In genomic region chr5:65795293-65795993, GRCm38 (mm10) we compare ENCODE assay signal across 17 mouse cellular contexts. TPM values are rescaled to one million over a fixed set of nuclear protein-coding genes. Genes with fewer than 3 reads are reported as not detected.
DNase-seq lines count a peak whose midpoint lies in the region; ATAC-seq lines count a peak whose summit lies in the region.
"Had no signal": no experiment of that assay in that cellular context is flagged by ENCODE, and none has a peak within 500 bp of the region (broad histone marks: within the 10 kb centered on the region; RNA-seq: fewer than 3 reads in every experiment).

No protein-coding gene starts in this region.

- peaks cover 24% of the 10 kb centered on the region for H3K36me3 ChIP-seq in liver, embryonic 11.5 days (ENCODE audit: control insufficient read depth, insufficient read depth, low read length)
- H3K36me3 ChIP-seq in forebrain, embryonic 12.5 days (replicated peaks), result peaks cover 73% of the 10 kb centered on the region

- peak; percentile 23 for DNase-seq in testis, postnatal 10 days (ENCODE audit: low spot score)
- DNase-seq in testis, postnatal 14 days (ENCODE audit: low spot score), result no peak
- no peak for DNase-seq in liver, embryonic 11.5 days (ENCODE audit: low spot score)
- DNase-seq in skeletal muscle tissue, adult 2 months (ENCODE audit: low read depth, low spot score), result peak; percentile 14
- DNase-seq in adrenal gland, postnatal 14 days, result no peak
- DNase-seq in right cerebral cortex, postnatal 25 days, result no peak
- no peak for DNase-seq in kidney, postnatal 25 days
- DNase-seq: cerebellum, adult 9-10 months; heart, adult 2 months; heart, postnatal 4 days had no signal

- no peak overlapping the region for H3K4me3 ChIP-seq in liver, embryonic 11.5 days (ENCODE audit: low read depth, low read length)
- H3K4me3 ChIP-seq in forebrain, embryonic 12.5 days (replicated peaks), result no peak overlapping the region
- H3K4me3 ChIP-seq: embryonic facial prominence, embryonic 13.5 days; heart, adult 2 months; intestine, embryonic 15.5 days; midbrain, embryonic 15.5 days; neural tube, embryonic 15.5 days had no signal

- no peaks in the 10 kb centered on the region for H3K9me3 ChIP-seq in liver, embryonic 11.5 days (ENCODE audit: control insufficient read depth, low read length)
- no peaks in the 10 kb centered on the region for H3K9me3 ChIP-seq in forebrain, embryonic 12.5 days
- H3K9me3 ChIP-seq: embryonic facial prominence, embryonic 13.5 days; intestine, embryonic 15.5 days; midbrain, embryonic 15.5 days; neural tube, embryonic 15.5 days had no signal

- 0 out of 2 replicates have a peak overlapping the region, but pooled peaks have one; percentile 4 for H3K4me2 ChIP-seq in liver, embryonic 11.5 days
- no peak overlapping the region for H3K4me2 ChIP-seq in forebrain, embryonic 12.5 days
- H3K4me2 ChIP-seq: embryonic facial prominence, embryonic 13.5 days; intestine, embryonic 15.5 days; lung, embryonic 14.5 days; midbrain, embryonic 15.5 days; neural tube, embryonic 15.5 days had no signal

- H3K4me1 ChIP-seq in liver, embryonic 11.5 days (replicated peaks; ENCODE audit: control insufficient read depth, insufficient read depth, low read length), result peaks cover 4% of the 10 kb centered on the region; the same call in 1 of the 2 replicates
- no peaks in the 10 kb centered on the region for H3K4me1 ChIP-seq in forebrain, embryonic 12.5 days
- H3K4me1 ChIP-seq: embryonic facial prominence, embryonic 13.5 days; intestine, embryonic 15.5 days; midbrain, embryonic 15.5 days; neural tube, embryonic 15.5 days had no signal

- H3K27ac ChIP-seq in liver, embryonic 11.5 days (ENCODE audit: low read depth, low read length), result peak overlapping the region; percentile 1
- H3K27ac ChIP-seq in forebrain, embryonic 12.5 days, result no peak overlapping the region
- H3K27ac ChIP-seq: embryonic facial prominence, embryonic 13.5 days; heart, adult 2 months; intestine, embryonic 15.5 days; midbrain, embryonic 15.5 days; neural tube, embryonic 15.5 days had no signal

- H3K9ac ChIP-seq in liver, embryonic 11.5 days (ENCODE audit: low read depth, low read length), result no peak overlapping the region
- H3K9ac ChIP-seq in forebrain, embryonic 12.5 days, result no peak overlapping the region
- H3K9ac ChIP-seq: embryonic facial prominence, embryonic 13.5 days; intestine, embryonic 15.5 days; lung, embryonic 14.5 days; midbrain, embryonic 15.5 days; neural tube, embryonic 15.5 days had no signal

- WGBS in liver, embryonic 11.5 days, result 59% methylated on average over 9 of the region's 9 CpGs
- 94% methylated on average over 9 of the region's 9 CpGs for WGBS in forebrain, embryonic 12.5 days

- peak; percentile 95 for ATAC-seq in liver, embryonic 11.5 days (replicated peaks; ENCODE audit: low FRiP score)
- ATAC-seq in forebrain, embryonic 12.5 days (ENCODE audit: low FRiP score), result no peak
- ATAC-seq: forebrain, embryonic 16.5 days; intestine, embryonic 15.5 days; midbrain, embryonic 15.5 days had no signal

- H3K27me3 ChIP-seq in liver, embryonic 11.5 days (replicated peaks; ENCODE audit: control insufficient read depth, insufficient read depth, low read length), result no peaks in the 10 kb centered on the region
- H3K27me3 ChIP-seq in forebrain, embryonic 12.5 days, result no peaks in the 10 kb centered on the region
- H3K27me3 ChIP-seq: embryonic facial prominence, embryonic 13.5 days; intestine, embryonic 15.5 days; midbrain, embryonic 15.5 days; neural tube, embryonic 15.5 days had no signal

RNA-seq across cellular contexts. Expression of gene N4bp2, which starts 32.1 kb away (rescaled TPM):
- 28.2 and 31.6 TPM in 2 replicates for polyA plus RNA-seq in liver, embryonic 11.5 days (2014; fragmentation: Nextera tagmentation; extraction: Ambion mirVana)
- polyA plus RNA-seq in forebrain, embryonic 12.5 days (2016; fragmentation: Nextera tagmentation; extraction: Ambion mirVana), result 42.1 and 43.5 TPM in 2 replicates
- 26.2 and 27.2 TPM in 2 replicates for total RNA-seq in adrenal gland, postnatal 14 days (2021)

Comparison
In these comparisons a context has a peak if more than half of its experiments do, and no peak if none do; other contexts are left out.
1. DNase-seq: peak in testis, postnatal 10 days (single experiment) and skeletal muscle tissue, adult 2 months (single experiment); none in testis, postnatal 14 days (single experiment), liver, embryonic 11.5 days (single experiment), adrenal gland, postnatal 14 days (single experiment), right cerebral cortex, postnatal 25 days (single experiment) and kidney, postnatal 25 days (0 of 2).